In genomic region chr14:117988444-117988843, GRCm38 (mm10) we compare ENCODE assay signal across 25 mouse cellular contexts.
DNase-seq lines count a peak whose midpoint lies in the region; ATAC-seq and TF ChIP-seq lines count a peak whose summit lies in the region.
"Had no signal": no experiment of that assay in that cellular context is flagged by ENCODE, and none has a peak within 500 bp of the region (broad histone marks: within the 10 kb centered on the region; RNA-seq: fewer than 3 reads in every experiment).

No protein-coding gene starts in this region.

- no peaks in the 10 kb centered on the region for H3K9me3 ChIP-seq in CH12.LX (replicated peaks; ENCODE audit: low read length)
- H3K9me3 ChIP-seq in forebrain, embryonic 11.5 days (ENCODE audit: control insufficient read depth, low read length), result no peaks in the 10 kb centered on the region
- no peaks in the 10 kb centered on the region for H3K9me3 ChIP-seq in kidney, embryonic 15.5 days (replicated peaks)
- H3K9me3 ChIP-seq: embryonic facial prominence, embryonic 13.5 days; embryonic facial prominence, embryonic 15.5 days; forebrain, embryonic 10.5 days; forebrain, embryonic 13.5 days; forebrain, embryonic 15.5 days had no signal

- peak; percentile 34 for ATAC-seq in Patski
- no peak for ATAC-seq in forebrain, embryonic 11.5 days (replicated peaks; ENCODE audit: low FRiP score)
- ATAC-seq in kidney, embryonic 15.5 days (replicated peaks; ENCODE audit: low FRiP score), result no peak
- ATAC-seq: activated CD4-positive, CD25-positive, alpha-beta regulatory T cell, adult 4 months; CD4-positive, CD25-positive, alpha-beta regulatory T cell, adult 4 months; forebrain, embryonic 13.5 days; forebrain, embryonic 15.5 days; forebrain, postnatal 0 days had no signal

- H3K27me3 ChIP-seq in C2C12 (ENCODE audit: control insufficient read depth, insufficient read depth, insufficient read length) (peaks cover 6% of the 10 kb centered on the region), CH12.LX (replicated peaks) (no peaks in the 10 kb centered on the region), Patski (no peaks in the 10 kb centered on the region), myocyte (ENCODE audit: control insufficient read depth, insufficient read depth, insufficient read length) (peaks cover 3% of the 10 kb centered on the region)
- no peaks in the 10 kb centered on the region for H3K27me3 ChIP-seq in forebrain, embryonic 11.5 days (ENCODE audit: control insufficient read depth, insufficient read depth, low read length)
- H3K27me3 ChIP-seq in kidney, embryonic 15.5 days, result no peaks in the 10 kb centered on the region
- H3K27me3 ChIP-seq: embryonic facial prominence, embryonic 13.5 days; embryonic facial prominence, embryonic 15.5 days; forebrain, embryonic 13.5 days; forebrain, embryonic 15.5 days had no signal

- no peak for TF ChIP-seq CTCF in C2C12 (IDR thresholded peaks at IDR 0.05; ENCODE audit: control insufficient read depth, insufficient read depth, insufficient read length)
- TF ChIP-seq CTCF in CH12.LX (conservative IDR thresholded peaks at IDR 0.05 in 1 of 2, IDR thresholded peaks at IDR 0.05 in 1 of 2; ENCODE audit: low read depth in 2 of 2, low read length in 2 of 2), result no peak
- TF ChIP-seq CTCF in Patski (IDR thresholded peaks at IDR 0.05), result no peak

- TF ChIP-seq RAD21 in CH12.LX (IDR thresholded peaks at IDR 0.05; ENCODE audit: low read depth, low read length), result no peak

- peaks cover 0 to 7% of the 10 kb centered on the region in 2 experiments; a peak in 1 of 4 replicates for H3K4me1 ChIP-seq in CH12.LX (ENCODE audit: control insufficient read depth in 1 of 2, insufficient read depth in 2 of 2)
- no peaks in the 10 kb centered on the region for H3K4me1 ChIP-seq in forebrain, embryonic 11.5 days (replicated peaks; ENCODE audit: control insufficient read depth, insufficient read depth, low read length)
- H3K4me1 ChIP-seq in kidney, embryonic 15.5 days, result no peaks in the 10 kb centered on the region
- H3K4me1 ChIP-seq: embryonic facial prominence, embryonic 13.5 days; embryonic facial prominence, embryonic 15.5 days; forebrain, embryonic 10.5 days; forebrain, embryonic 13.5 days; forebrain, embryonic 15.5 days had no signal

- no peak overlapping the region for H3K27ac ChIP-seq in CH12.LX (ENCODE audit: insufficient read depth, low read depth)
- no peak overlapping the region for H3K27ac ChIP-seq in forebrain, embryonic 11.5 days (ENCODE audit: low read depth, low read length)
- no peak overlapping the region for H3K27ac ChIP-seq in kidney, embryonic 15.5 days
- H3K27ac ChIP-seq: embryonic facial prominence, embryonic 13.5 days; embryonic facial prominence, embryonic 15.5 days; forebrain, embryonic 10.5 days; forebrain, embryonic 13.5 days; forebrain, embryonic 15.5 days had no signal

- no peak for TF ChIP-seq EP300 in CH12.LX (IDR thresholded peaks at IDR 0.05; ENCODE audit: low read length)

- H3K36me3 ChIP-seq in C2C12 (ENCODE audit: control insufficient read depth, insufficient read depth) (no peaks in the 10 kb centered on the region), CH12.LX (replicated peaks in 1 of 2; ENCODE audit: control insufficient read depth in 1 of 2, insufficient read depth in 1 of 2, low read length in 1 of 2) (no peaks in the 10 kb centered on the region), myocyte (ENCODE audit: control insufficient read depth, insufficient read depth) (no peaks in the 10 kb centered on the region)
- no peaks in the 10 kb centered on the region for H3K36me3 ChIP-seq in forebrain, embryonic 11.5 days (ENCODE audit: control insufficient read depth, insufficient read depth, low read length)
- H3K36me3 ChIP-seq in kidney, embryonic 15.5 days, result no peaks in the 10 kb centered on the region
- H3K36me3 ChIP-seq: embryonic facial prominence, embryonic 13.5 days; embryonic facial prominence, embryonic 15.5 days; forebrain, embryonic 10.5 days; forebrain, embryonic 15.5 days had no signal

- WGBS in forebrain, embryonic 11.5 days, result 91% methylated on average over 10 of the region's 10 CpGs
- WGBS in kidney, embryonic 15.5 days, result 88% methylated on average over 10 of the region's 10 CpGs

- CTCF ChIA-PET in Patski (lab: Charles Lee), result no interaction called here

- H3K4me2 ChIP-seq in CH12.LX (ENCODE audit: insufficient read depth, low read depth, poor library complexity, severe bottlenecking) (no peak overlapping the region), myocyte (ENCODE audit: low read depth) (no peak overlapping the region)
- H3K4me2 ChIP-seq in forebrain, embryonic 11.5 days (ENCODE audit: low read depth, low read length, severe bottlenecking), result no peak overlapping the region
- no peak overlapping the region for H3K4me2 ChIP-seq in kidney, embryonic 15.5 days
- H3K4me2 ChIP-seq: embryonic facial prominence, embryonic 13.5 days; embryonic facial prominence, embryonic 15.5 days; forebrain, embryonic 13.5 days; forebrain, embryonic 15.5 days had no signal

- no peaks in the 10 kb centered on the region for H3K79me3 ChIP-seq in C2C12 (ENCODE audit: low read depth)

- in situ Hi-C loops in CH12.LX (cut with MboI; ENCODE audit: low pct_ligation_motif_present, low pct_unique_long_range_greater_than_20kb, low sequenced_read_pairs) (no loop called here), Patski (cut with MboI; ENCODE audit: low pct_unique_long_range_greater_than_20kb) (no loop called here)

- TF ChIP-seq POLR2A in CH12.LX (IDR thresholded peaks at IDR 0.05; ENCODE audit: low read depth, low read length) (no peak), myocyte (IDR thresholded peaks at IDR 0.05; ENCODE audit: insufficient read length, low read depth) (no peak)

- H3K79me2 ChIP-seq in C2C12 (ENCODE audit: control insufficient read depth, insufficient read depth), result no peaks in the 10 kb centered on the region
- no peaks in the 10 kb centered on the region for H3K79me2 ChIP-seq in CH12.LX (replicated peaks; ENCODE audit: control insufficient read depth, extremely low read depth, insufficient read depth, poor library complexity, severe bottlenecking)
- H3K79me2 ChIP-seq in myocyte (ENCODE audit: control insufficient read depth, insufficient read depth), result no peaks in the 10 kb centered on the region

- H3ac ChIP-seq in C2C12 (ENCODE audit: control insufficient read depth, insufficient read length, low read depth) (no peak overlapping the region), myocyte (ENCODE audit: control insufficient read depth, insufficient read length) (no peak overlapping the region)

- POLR2A ChIA-PET in Patski (lab: Charles Lee), result no interaction called here

- no peak overlapping the region for H3K9ac ChIP-seq in CH12.LX (ENCODE audit: insufficient read depth, low read depth)
- H3K9ac ChIP-seq in forebrain, embryonic 11.5 days (ENCODE audit: low read length), result no peak overlapping the region
- no peak overlapping the region for H3K9ac ChIP-seq in kidney, embryonic 15.5 days
- H3K9ac ChIP-seq: embryonic facial prominence, embryonic 13.5 days; embryonic facial prominence, embryonic 15.5 days; forebrain, embryonic 13.5 days; forebrain, embryonic 15.5 days; forebrain, postnatal 0 days had no signal

- dilution Hi-C loops in CH12.LX (cut with MboI; ENCODE audit: extremely low pct_ligation_motif_present, extremely low pct_unique_long_range_greater_than_20kb, low sequenced_read_pairs), result no loop called here

- DNase-seq in CH12.LX (ENCODE audit: extremely low read depth) (no peak), Patski (ENCODE audit: low read depth, low spot score) (no peak)
- no peak for DNase-seq in forebrain, embryonic 11.5 days (ENCODE audit: low spot score)
- DNase-seq in lung, postnatal 25 days (ENCODE audit: low spot score), result no peak
- DNase-seq: adrenal gland, adult 8-10 months; adrenal gland, postnatal 25 days; cerebellum, adult 11 months; cerebellum, adult 18-20 months; cerebellum, adult 8-10 months; cerebellum, adult 9-11 months; cerebellum, postnatal 14 days; cerebellum, postnatal 36 days; embryo, embryonic 11 days; forebrain, postnatal 0 days had no signal

- H3K4me3 ChIP-seq in C2C12 (ENCODE audit: insufficient read depth, poor library complexity, severe bottlenecking) (no peak overlapping the region), CH12.LX (replicated peaks in 1 of 3; ENCODE audit: low read depth in 2 of 3, low read length in 2 of 3, poor library complexity in 1 of 3) (no peak overlapping the region), myocyte (no peak overlapping the region)
- H3K4me3 ChIP-seq in forebrain, embryonic 11.5 days (ENCODE audit: low read depth, low read length), result no peak overlapping the region
- H3K4me3 ChIP-seq in kidney, embryonic 15.5 days (replicated peaks), result no peak overlapping the region
- H3K4me3 ChIP-seq: embryonic facial prominence, embryonic 13.5 days; embryonic facial prominence, embryonic 15.5 days; erythroblast, embryonic 14.5 days; forebrain, embryonic 10.5 days; forebrain, embryonic 13.5 days; forebrain, embryonic 15.5 days had no signal

TF ChIP-seq in C2C12, 6 proteins besides CTCF, POLR2A, EP300 and RAD21:
- TF ChIP-seq MAX (IDR thresholded peaks at IDR 0.05) (no peak), USF1 (IDR thresholded peaks at IDR 0.05; ENCODE audit: low read depth) (peak; percentile 74)

TF ChIP-seq in CH12.LX, 34 proteins besides CTCF, POLR2A, EP300 and RAD21:
- TF ChIP-seq USF2 (conservative IDR thresholded peaks at IDR 0.05; ENCODE audit: low read depth, low read length) (peak; percentile 81), USF1 (IDR thresholded peaks at IDR 0.05; ENCODE audit: low read depth, low read length) (peak; percentile 68), BHLHE40 (IDR thresholded peaks at IDR 0.05; ENCODE audit: low read depth, low read length) (peak; percentile 74), MAX (IDR thresholded peaks at IDR 0.05; ENCODE audit: low read length) (peak; percentile 48; the same call in 1 of the 2 replicates), UBTF (IDR thresholded peaks at IDR 0.05; ENCODE audit: low read depth, low read length) (no peak)

TF ChIP-seq in myocyte, 11 proteins besides CTCF, POLR2A, EP300 and RAD21:
- TF ChIP-seq USF1 (IDR thresholded peaks at IDR 0.05; ENCODE audit: low read depth) (peak; percentile 47), E2F4 (IDR thresholded peaks at IDR 0.05; ENCODE audit: insufficient read depth) (no peak)
